Mouse (Mus musculus) layer of hippocampus, adult 9-10 months (tissue): Measurements from ENCODE around the gene Hmga2.
"Not testable (repeated sequence)": the region's sequence is repeated elsewhere in the genome, so short reads cannot be mapped to it uniquely, and the experiment has no call there.

Source experiments
- DNase-seq: peaks from one replicate; pipeline ENCODE4 v3.0.0; 2022; ENCODE audit warnings: low spot score

Hmga2 gene

DNA sequence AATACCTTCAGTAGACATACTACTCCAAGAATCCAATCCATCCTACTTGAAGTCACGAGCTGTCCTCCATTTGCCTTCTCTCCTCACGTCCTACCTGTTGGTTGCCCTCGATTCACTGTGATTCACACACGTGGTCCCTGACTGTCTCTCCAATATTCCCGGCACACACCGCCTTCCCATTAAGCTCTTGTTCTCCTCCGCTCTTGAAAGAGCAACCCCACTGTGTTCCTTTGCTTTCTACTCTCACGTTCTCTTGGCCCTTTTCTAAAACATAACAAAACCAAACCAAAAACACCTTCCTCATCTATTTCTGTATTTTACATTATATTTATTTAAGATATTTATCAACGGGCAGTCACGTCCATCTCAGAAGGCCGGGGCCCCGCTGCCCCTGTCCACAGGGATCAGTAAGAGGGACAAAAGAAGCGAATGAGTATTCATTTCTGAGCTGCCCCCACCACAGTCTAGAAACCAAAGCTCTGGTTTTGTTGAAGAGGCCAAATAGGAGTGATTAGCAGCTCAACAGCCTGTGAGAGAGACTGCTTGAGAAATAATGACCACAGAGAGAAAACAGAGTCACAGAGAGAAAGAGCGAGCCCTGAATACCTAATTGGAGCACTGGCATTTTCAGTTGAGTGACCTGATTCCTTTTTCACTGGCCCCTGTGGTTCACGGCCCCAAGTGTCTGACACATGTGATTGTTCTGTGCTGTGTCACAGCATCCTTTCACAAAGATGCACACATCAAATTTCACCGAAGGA, 131.5 kb downstream of the Hmga2 start:
- DNase-seq = no peak

DNA sequence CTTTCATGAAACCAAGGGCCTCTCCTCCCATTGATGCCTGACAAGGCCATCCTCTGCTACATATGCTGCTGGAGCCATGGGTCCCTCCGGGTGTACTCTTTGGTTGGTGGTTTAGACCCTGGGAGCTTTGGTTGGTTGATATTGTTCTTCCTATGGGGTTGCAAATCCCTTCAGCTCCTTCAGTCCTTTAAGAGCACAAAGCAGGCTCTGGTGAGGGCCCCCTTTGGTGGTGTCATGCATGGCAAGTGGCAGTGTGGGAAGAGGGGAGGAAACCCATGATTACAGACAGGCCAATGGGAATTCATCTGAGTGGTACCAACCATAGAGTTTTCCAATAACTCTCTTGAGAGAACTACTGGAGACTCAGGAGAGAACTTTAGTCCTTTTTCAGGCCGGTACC, 136.4 kb downstream of the Hmga2 start:
- not testable (repeated sequence) for DNase-seq

DNA sequence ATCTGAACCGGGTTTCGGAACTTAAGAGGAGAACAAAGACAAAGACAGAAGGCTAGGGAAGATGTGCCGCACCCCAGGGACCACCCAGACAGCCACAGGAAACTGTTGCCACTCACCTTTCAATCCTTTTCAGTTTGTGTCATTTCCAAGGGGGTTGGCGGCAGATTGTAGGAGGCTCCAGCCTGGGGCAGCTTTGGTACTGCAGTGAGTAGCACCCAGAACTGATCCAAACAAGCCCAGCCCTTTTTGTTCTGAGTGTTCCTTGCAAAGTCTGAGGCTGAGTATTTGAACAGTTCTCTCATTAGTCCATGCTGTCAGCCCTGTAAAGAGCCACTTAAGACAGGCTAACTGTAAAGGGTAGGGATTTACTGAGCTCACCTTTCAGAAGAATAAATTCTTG, 136.9 kb downstream of the Hmga2 start:
- no peak for DNase-seq

DNA sequence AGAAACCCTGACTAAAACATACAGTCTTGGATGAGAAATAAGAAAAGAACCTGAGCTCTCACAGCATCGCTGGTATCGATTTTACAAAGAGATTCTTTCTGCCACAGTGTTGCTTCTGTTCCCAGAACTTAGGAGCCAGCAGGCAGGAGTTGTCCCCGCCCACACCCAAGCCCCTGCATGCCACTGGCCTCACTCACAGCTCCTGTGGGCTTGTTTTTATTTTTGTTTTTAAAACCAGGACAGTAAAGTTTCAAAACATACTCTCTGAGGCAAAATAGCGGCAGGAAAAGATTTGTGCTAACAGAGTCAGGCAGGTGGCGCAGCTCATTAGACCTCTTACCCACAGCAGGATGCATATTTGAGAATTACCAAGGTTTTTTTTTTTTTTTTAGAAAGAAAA, 137.4 kb downstream of the Hmga2 start:
- no peak for DNase-seq

DNA sequence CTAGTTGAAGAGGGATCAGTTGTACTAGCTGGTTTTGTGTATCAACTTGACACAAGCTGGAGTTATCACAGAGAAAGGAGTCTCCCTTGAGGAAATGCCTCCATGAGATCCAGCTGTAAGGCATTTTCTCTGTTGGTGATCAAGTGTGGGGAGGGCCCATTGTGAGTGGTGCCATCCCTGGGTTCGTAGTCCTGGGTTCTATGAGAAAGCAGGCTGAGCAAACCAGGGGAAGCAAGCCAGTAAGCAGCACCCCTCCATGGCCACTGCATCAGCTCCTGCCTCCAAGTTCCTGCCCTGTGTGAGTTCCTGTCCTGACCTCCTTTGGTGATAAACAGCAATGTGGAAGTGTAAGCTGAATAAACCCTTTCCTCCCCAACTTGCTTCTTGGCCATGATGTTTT, 137.8 kb downstream of the Hmga2 start:
- DNase-seq = not testable (repeated sequence)

DNA sequence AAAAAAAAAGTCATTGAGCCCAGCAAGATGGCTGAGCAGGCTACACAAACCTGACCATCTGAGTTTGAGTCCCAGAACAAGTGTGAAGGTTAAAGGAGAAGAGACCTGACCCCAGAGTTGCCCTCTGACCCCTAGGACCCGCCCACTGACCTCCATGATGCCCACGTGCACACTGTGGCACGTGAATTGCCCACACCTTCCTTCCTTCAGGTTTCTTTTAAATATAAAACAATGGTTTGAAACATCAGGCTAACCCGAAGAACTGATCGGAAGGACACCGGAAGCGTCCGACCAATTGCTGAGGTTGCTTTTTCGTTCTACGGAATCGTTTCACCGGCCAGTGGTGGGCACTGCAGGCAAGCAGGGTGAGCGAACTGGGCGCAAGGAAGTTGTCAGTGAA, 148.3 kb downstream of the Hmga2 start:
- no peak for DNase-seq

DNA sequence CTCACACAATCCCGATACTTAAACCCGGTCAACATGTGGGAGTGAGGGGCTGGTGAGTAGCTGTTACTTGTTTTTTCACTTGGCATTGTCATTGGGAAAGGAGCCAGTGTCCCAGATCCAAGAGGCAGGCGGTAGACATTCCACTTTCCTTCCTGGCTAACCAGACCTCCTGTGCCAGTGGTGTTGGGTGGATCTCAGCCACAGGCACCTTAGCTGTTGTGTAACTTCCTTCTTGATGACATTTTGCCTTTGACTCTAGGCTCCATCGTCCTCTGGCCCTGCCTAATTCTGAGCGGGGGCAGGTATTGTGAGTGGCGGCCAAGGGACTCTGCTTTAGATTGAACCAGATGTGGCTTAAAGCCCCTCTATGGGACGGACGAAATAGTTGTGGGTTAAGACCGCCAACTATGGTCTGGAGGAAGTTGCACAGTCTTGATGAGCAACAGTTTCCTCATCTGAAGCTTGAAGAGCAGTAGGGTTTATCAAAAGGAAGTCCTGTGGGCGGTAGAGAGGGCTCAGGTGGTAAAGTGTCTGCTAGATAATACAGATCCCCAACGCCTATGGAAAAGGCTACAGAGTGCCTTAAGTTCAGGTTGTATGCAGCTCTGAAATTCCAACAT, 152.6 kb downstream of the Hmga2 start:
- DNase-seq = no peak

DNA sequence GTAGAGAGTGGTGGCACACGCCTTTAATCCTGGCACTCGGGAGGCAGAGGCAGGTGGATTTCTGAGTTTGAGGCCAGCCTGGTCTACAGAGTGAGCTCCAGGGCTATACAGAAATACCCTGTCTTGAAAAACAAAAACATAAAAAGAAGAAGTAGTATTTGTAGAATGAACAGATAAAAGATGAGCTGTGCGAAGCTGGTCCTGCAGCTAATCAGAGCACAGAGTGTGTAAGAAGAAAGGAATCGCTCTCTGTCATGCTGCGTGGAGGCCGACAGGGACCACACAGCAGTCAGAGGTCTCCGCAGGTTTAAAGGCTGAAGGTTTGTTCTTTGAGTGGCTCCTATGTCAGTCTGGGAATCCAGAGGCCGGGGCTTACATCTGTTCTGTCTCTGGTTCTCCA, 153.5 kb downstream of the Hmga2 start:
- no peak for DNase-seq

DNA sequence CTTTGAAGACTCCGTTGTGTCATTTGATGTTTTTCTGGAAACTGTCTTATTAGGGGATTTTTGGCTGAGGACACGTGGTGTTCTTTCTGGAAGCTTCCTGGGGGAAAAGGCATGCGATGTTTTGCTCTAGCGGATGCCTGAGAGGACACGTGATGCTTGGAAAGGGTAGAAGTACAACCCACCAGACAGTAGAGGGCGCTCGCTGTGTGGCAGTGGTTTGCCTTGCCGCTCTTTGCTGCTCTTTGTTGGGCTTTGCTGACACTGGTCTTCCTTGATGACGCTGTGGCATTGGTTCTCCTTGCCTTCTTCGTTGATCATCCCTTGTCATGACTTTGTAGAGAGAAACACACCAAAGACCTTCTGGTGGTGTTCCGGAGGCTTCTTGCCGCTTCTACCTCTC, 156.7 kb downstream of the Hmga2 start:
- no peak for DNase-seq
